Mouse (Mus musculus) forebrain, embryonic 10.5 days (tissue): Measurements from ENCODE around the gene Uimc1. TPM values are rescaled to one million over a fixed set of nuclear protein-coding genes. Genes with fewer than 3 reads are reported as not detected.
A peak's percentile ranks its signal among the peaks of the same experiment; 100 is the strongest.

Experiments used
- DNase-seq: peaks from one replicate; pipeline ENCODE4 v3.0.0-alpha.2; 2017; ENCODE audit warnings: low spot score; ENCODE audit errors: extremely low spot score
- H3K27ac ChIP-seq: fragments of 300-500 bp; sonication (generic); 2 replicates; pipeline ENCODE4 v1.5.1; 2016; ENCODE audit warnings: mild to moderate bottlenecking
- H3K27me3 ChIP-seq: fragments of 300-500 bp; sonication (generic); 2 replicates; pipeline ENCODE4 v1.6.1; 2016; ENCODE audit warnings: mild to moderate bottlenecking; ENCODE audit not compliant: poor library complexity, severe bottlenecking
- H3K36me3 ChIP-seq: fragments of 300-500 bp; sonication (generic); replicated peaks from 2 replicates; pipeline ENCODE4 v1.6.1; 2016; ENCODE audit warnings: mild to moderate bottlenecking, moderate library complexity
- H3K4me1 ChIP-seq: fragments of 300-500 bp; sonication (generic); 2 replicates; pipeline ENCODE4 v1.6.1; 2016
- H3K4me3 ChIP-seq: fragments of 300-500 bp; sonication (generic); 2 replicates; pipeline ENCODE4 v1.5.1; 2016; ENCODE audit warnings: mild to moderate bottlenecking, moderate library complexity
- H3K9me3 ChIP-seq: fragments of 300-500 bp; sonication (generic); 2 replicates; pipeline ENCODE4 v1.6.1; 2016; ENCODE audit warnings: mild to moderate bottlenecking, moderate library complexity
- WGBS: fragments of 180-500 bp; shearing (Covaris S2); methylation state at CpG from one replicate; pipeline ENCODE4 v1.1.7; 2016; 5-methylcytosine and 5-hydroxymethylcytosine counted together
- polyA plus RNA-seq: library from polyadenylated mRNA; unstranded; fragments of >200 nt; fragmentation: Nextera tagmentation; extraction: Ambion mirVana; gene quantifications from 2 replicates; pipeline ENCODE4 v1.2.1, GENCODE M21; 2016

The Uimc1 gene
- polyA plus RNA-seq, 1 experiment from 2014 or later = 23.4 TPM

DNA sequence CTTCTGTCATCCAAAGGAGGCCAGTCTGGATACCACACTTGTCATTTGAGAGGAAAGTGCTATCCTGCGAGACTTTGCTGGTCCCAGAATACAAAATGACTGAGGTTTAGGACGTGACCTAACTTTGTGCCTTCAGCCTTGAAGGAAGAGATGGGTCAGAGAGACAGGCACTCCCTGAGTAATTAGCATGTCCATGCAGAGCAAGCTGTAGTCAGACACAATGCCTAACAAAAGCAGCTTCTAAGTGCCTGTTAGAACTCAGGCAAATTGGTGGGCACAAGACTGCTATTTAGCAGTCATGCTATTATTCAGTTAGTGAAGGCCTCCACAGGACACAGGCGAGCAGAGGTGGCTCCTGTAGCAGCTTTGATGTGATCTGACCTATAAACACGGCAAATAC lies 77.8 kb downstream of the Uimc1 start:
- peaks cover 9% of the 10 kb centered on the region for H3K36me3 ChIP-seq
- WGBS = 67% methylated on average over 4 of the region's 4 CpGs
- H3K4me1 ChIP-seq = peaks cover 18% of the 10 kb centered on the region
- H3K4me3 ChIP-seq = no peak overlapping the region
- no peak overlapping the region for H3K27ac ChIP-seq
- DNase-seq = no peak
- H3K9me3 ChIP-seq = no peaks in the 10 kb centered on the region; the same call in 1 of the 2 replicates
- H3K27me3 ChIP-seq = no peaks in the 10 kb centered on the region

DNA sequence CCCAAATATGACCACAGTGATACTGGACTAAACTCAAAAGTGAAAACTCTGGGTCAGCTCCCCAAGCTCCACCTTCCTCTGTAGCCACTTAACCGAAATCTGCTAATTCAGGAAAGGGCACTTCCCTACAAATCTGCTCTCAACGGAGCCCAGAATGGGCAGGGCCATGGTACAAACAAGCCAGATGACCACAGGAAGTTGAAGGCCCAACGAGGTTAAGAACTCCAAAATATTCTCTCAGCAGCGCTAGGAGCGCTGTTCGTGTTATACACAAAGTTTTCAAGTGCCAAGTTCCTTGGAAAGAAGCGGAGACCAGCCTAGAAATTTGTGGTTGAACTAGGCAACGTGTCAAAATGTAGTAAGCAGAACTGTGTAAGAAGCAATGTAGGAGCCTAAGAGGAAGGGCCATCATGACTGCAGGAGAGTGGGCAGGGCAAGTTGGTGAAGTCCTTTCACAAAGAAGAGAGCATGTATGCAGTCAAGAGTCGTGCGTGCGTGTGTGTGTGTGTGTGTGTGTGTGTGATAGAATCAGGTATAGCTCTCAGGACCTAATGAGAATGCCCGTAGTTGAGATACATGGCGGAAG lies 78.8 kb downstream of the Uimc1 start, which contains the start of gene Hk3:
Hk3 (minus strand) TSS at position 192 of the 586 bp plus-strand sequence.
- H3K4me3 ChIP-seq = no peak within 1 kb of the TSS
- no peak within 1 kb of the TSS for H3K27ac ChIP-seq
- WGBS = 92% methylated on average over 13 of the region's 13 CpGs
- peaks cover 8% of the 10 kb centered on the region for H3K36me3 ChIP-seq
- no peak for DNase-seq
- no peaks in the 10 kb centered on the region for H3K27me3 ChIP-seq
- no peaks in the 10 kb centered on the region; the same call in 1 of the 2 replicates for H3K9me3 ChIP-seq
- H3K4me1 ChIP-seq = peaks cover 24% of the 10 kb centered on the region

DNA sequence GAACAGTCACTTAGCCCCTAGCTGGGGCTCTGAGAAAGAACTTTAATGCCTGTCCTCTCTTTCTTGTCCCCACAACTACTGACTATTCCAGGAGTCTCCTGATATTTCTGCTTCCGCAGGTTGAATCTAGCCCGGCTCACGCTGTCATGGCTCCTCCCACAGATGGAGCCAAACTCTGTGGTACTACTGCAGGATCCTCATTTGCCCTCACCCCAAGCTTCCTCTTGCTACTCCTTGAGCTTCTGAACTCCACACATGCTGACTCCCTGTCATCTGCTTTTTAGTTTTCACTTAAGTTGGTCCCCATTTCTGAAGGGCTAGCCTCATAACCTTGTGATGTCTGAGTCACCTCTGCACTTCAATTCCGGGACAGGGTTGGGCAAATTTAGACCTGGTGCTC lies 80.0 kb downstream of the Uimc1 start:
- H3K9me3 ChIP-seq = no peaks in the 10 kb centered on the region
- no peaks in the 10 kb centered on the region for H3K36me3 ChIP-seq
- H3K4me1 ChIP-seq = peaks cover 28% of the 10 kb centered on the region
- DNase-seq = no peak
- peaks cover 3% of the 10 kb centered on the region for H3K27me3 ChIP-seq
- 90% methylated on average over 4 of the region's 4 CpGs for WGBS
- H3K27ac ChIP-seq = no peak overlapping the region
- H3K4me3 ChIP-seq = no peak overlapping the region

DNA sequence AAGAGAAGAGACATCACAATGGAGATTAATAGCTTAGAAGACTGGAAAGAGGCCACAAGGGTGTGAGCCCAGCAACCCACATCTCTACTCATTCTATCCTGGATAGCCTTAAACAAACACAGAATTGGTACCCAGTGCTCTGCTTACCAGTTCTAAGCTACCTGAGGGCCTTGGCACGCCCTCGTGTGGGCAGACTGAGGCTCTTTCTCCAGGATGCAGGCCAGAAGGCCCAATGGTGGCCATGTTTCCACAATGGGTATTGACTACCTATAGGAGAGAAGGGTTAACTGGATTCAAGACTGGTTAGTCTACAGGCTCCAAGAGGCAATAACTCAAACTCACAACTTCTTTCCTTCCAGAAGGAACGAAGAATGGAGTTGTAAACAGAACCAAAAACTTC lies 80.9 kb downstream of the Uimc1 start:
- H3K4me3 ChIP-seq = no peak overlapping the region
- H3K27me3 ChIP-seq = peaks cover 12% of the 10 kb centered on the region
- H3K36me3 ChIP-seq = no peaks in the 10 kb centered on the region
- no peaks in the 10 kb centered on the region for H3K9me3 ChIP-seq
- no peak for DNase-seq
- no peak overlapping the region for H3K27ac ChIP-seq
- peaks cover 37% of the 10 kb centered on the region for H3K4me1 ChIP-seq
- 58% methylated on average over 3 of the region's 3 CpGs for WGBS

DNA sequence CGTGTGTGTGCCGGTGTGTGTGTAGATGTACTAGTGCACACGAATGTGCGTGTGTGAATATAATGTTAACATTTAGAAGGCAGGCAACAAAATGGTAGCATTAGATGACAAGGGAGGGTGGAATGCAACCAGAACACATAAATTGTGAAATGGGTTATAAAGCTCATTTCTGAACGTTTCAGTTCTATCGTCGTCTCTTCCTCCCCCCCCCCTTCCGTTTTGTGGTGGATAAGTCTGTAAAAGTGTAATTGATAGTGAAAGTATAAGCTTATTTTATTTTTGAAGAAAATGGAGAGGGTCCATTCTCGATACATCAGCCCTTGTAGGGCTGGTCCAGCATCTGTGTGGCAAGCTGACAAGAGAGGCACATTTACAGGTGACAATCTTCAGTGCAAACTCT lies 81.4 kb downstream of the Uimc1 start:
- WGBS = 91% methylated on average over 9 of the region's 9 CpGs
- H3K27me3 ChIP-seq = peaks cover 14% of the 10 kb centered on the region
- H3K4me3 ChIP-seq = no peak overlapping the region
- no peaks in the 10 kb centered on the region for H3K9me3 ChIP-seq
- no peak overlapping the region for H3K27ac ChIP-seq
- no peaks in the 10 kb centered on the region for H3K36me3 ChIP-seq
- peaks cover 42% of the 10 kb centered on the region for H3K4me1 ChIP-seq
- DNase-seq = no peak

DNA sequence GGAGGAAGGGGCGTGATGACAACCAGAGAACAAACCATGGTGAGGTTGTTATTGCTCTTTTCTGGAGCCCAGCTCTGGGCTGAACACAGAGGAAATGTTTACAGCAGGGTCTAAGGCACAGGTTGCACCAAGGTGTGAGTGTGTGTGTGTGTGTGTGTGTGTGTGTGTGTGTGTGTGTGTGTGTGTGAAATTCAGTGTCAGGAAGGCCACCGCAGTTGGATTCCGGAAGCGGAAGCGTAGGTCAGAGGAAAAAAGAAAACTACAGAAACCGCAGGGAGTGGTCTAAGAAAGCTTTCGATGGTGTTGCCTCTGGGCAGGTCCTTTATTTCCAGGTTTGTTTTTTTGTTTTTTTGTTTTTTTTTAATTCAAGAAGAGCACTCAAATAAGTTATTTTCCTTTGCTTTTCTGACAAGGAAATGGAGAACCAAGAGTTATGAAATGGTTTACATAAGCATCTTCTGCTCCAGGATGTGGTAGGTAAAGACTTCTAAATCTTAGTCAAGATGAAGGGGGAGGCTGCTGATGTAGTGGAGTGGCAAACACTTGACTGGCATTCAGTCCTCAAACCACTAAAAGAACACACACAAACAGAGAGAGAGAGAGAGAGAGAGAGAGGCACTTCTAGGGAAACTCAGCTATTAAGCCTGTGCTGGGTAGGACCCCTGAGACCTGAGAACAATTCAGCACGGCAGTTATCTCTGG lies 82.1 kb downstream of the Uimc1 start:
- no peaks in the 10 kb centered on the region for H3K36me3 ChIP-seq
- no peak overlapping the region for H3K4me3 ChIP-seq
- DNase-seq = no peak
- peaks cover 20% of the 10 kb centered on the region for H3K27me3 ChIP-seq
- H3K9me3 ChIP-seq = no peaks in the 10 kb centered on the region
- H3K27ac ChIP-seq = no peak overlapping the region
- peaks cover 47% of the 10 kb centered on the region for H3K4me1 ChIP-seq
- WGBS = 90% methylated on average over 8 of the region's 8 CpGs

DNA sequence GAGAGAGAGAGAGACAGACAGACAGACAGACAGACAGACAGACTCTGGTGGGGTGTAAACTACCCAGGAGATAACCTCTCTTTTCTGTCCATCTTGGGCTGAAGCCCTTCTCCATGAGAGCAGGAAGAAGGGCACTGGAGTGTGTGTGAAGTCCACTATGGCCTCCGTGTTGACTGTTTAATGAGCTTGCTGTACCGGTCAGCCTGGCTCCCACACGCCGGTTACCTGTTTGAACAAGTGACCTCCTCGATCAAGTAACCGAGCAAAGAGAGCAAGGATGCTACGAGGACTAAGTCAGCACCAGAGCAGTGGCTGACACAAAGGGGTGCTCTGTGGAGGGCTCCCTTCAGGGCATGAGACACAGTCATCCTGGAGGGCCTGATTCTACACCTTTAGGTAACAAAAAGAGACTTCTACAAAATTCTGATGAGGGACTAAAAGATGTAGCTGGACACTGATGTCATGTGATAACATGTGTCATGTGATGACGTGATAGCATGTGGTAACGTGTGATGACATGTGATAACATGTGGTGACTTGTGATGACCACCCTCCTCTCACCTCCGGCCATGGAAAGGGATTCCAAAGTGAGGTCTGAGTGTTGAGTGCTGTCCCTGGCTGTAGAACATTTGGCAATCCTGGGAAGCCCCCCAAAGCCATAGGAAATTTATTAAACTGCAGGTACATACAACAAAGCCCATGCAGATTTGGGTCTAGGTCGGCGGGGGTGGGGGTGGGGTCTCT lies 82.8 kb downstream of the Uimc1 start:
- H3K9me3 ChIP-seq = no peaks in the 10 kb centered on the region
- H3K27ac ChIP-seq = no peak overlapping the region
- 92% methylated on average over 12 of the region's 12 CpGs for WGBS
- H3K4me1 ChIP-seq = peaks cover 43% of the 10 kb centered on the region
- H3K4me3 ChIP-seq = no peak overlapping the region
- no peak for DNase-seq
- H3K27me3 ChIP-seq = peaks cover 27% of the 10 kb centered on the region
- H3K36me3 ChIP-seq = no peaks in the 10 kb centered on the region

DNA sequence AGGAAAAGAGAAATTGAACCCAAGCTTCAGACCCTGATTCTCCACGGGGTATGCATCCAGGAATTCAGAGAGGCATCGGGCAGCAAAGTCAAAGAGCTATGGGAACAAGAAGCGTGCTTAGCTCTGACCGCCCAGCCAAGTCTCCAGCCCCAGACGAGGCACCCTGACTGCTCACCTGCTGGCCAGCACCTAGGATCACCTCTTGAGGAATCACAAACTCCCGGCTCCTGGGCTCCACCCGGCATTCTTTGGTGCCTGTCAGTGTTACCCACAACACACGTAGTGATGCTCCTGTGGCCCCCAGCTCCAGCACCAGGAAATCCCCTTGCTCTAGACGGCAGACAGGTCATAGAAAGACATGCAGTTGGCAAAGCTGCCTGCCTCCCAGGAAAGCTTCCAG lies 85.6 kb downstream of the Uimc1 start:
- Histone ChIP-seq H3K27me3 (peaks cover 56% of the 10 kb centered on the region), H3K27ac (peak overlapping the region; percentile 48), H3K36me3 (no peaks in the 10 kb centered on the region), H3K4me3 (no peak overlapping the region), H3K9me3 (no peaks in the 10 kb centered on the region), H3K4me1 (peaks cover 47% of the 10 kb centered on the region)
- no peak for DNase-seq
- WGBS = 68% methylated on average over 9 of the region's 9 CpGs

DNA sequence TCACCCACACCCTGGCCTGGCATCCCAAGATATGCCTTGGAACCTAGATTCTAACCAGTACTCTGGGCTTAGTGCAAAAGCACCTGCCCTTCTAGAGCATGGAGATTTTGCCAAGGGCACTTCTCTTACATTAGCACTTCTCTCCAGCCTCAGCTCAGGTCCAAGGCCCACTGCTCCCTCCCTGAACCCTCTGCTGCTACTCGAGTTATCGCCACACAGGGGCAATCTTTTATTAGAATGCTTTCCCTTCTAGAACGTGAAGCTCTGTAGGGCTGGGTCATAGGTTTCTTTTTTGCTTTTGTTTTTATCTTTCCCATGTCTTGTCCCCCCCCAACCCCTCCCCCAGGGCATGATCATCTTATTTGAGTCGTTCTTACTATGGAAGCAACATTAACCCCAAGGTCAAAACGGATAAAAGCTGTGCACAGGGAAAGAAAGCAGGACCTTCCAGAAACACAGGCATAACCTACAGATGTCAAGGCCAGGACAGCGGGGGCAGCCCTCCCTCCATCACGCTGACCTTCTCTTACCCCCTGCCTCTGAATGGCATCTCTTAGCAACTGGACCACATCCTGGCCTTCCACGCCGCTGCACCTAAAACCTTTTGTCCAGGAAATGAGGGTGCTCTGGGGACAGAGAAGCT lies 86.3 kb downstream of the Uimc1 start:
- Histone ChIP-seq H3K9me3 (no peaks in the 10 kb centered on the region), H3K27me3 (peaks cover 60% of the 10 kb centered on the region), H3K36me3 (no peaks in the 10 kb centered on the region), H3K4me3 (no peak overlapping the region), H3K4me1 (peaks cover 51% of the 10 kb centered on the region), H3K27ac (peak overlapping the region; percentile 48)
- 24% methylated on average over 9 of the region's 9 CpGs for WGBS
- DNase-seq = no peak

DNA sequence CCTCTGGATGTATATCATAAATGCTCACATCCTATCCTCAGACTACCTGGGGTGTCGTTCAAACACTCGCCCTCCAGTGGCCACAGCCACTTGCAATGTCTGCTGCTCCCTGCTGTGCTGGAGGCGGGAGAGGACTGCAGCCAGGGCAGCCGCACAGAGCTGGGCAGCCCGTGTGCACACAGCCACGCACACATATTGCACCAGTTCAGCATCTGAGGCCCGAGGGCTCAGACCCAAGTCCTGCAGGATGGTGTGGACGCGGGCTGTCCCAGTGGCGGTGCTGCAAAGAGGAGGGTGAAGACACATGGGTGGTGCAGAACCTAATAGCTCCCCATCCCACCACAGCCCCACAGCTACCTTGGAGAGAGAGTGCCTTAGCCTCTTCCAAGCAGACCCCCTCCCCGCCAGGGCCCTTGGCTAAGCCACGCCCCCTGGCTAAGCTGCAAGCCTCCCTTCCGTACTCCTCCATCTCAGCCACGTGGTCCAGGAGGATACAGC lies 88.1 kb downstream of the Uimc1 start:
- 7% methylated on average over 14 of the region's 14 CpGs for WGBS
- H3K9me3 ChIP-seq = no peaks in the 10 kb centered on the region
- H3K27ac ChIP-seq = peak overlapping the region; percentile 57
- H3K4me1 ChIP-seq = peaks cover 62% of the 10 kb centered on the region
- peak overlapping the region; percentile 27 for H3K4me3 ChIP-seq
- H3K27me3 ChIP-seq = peaks cover 65% of the 10 kb centered on the region
- no peak for DNase-seq
- no peaks in the 10 kb centered on the region for H3K36me3 ChIP-seq

DNA sequence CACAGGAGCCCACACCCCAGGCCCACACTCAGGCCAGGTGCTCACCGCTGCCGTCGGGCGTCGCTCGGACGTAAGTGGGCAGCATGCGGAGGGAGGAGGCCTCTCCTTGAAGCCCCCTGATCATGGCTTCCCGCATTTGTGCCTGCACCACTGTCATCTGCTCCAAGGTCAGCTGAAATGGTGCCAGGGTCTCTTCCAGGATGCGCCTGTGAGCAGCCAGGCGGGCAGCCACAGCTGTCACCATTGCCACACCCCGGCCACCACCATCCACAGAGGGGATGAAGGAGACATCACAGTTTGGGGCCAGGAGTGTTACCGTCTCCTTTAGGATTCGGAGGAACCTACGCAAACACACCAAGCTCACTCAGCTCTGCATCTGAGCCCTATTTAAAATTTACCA lies 89.0 kb downstream of the Uimc1 start:
- H3K36me3 ChIP-seq = no peaks in the 10 kb centered on the region
- peaks cover 57% of the 10 kb centered on the region for H3K4me1 ChIP-seq
- H3K27ac ChIP-seq = 0 out of 2 replicates have a peak overlapping the region, but pooled peaks have one; percentile 20
- no peaks in the 10 kb centered on the region for H3K9me3 ChIP-seq
- WGBS = 93% methylated on average over 15 of the region's 15 CpGs
- no peak overlapping the region for H3K4me3 ChIP-seq
- H3K27me3 ChIP-seq = peaks cover 74% of the 10 kb centered on the region
- no peak for DNase-seq

DNA sequence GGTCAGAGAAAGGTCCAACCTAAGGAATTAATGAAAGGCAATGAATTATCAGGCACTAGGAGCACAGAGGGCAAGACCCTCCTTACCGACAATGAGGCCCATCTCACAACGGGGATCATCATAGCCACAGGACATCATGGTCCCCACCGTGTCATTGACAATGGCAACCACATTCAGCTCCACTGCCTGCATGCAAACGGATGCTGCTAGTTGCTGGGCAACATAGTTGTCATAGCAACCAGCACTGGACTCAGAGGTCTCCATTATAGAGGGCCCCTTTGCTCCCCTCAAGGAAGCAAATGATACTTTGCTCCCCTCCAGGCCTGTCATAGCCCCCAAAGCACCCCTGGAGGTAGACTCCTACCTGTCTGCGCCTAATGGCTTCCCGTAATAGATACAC lies 91.5 kb downstream of the Uimc1 start:
- no peak overlapping the region for H3K27ac ChIP-seq
- peaks cover 56% of the 10 kb centered on the region for H3K4me1 ChIP-seq

More for the DNA sequence above, 91.5 kb downstream of the Uimc1 start:
- DNase-seq = peak; percentile 40
- Histone ChIP-seq H3K4me3 (no peak overlapping the region), H3K9me3 (no peaks in the 10 kb centered on the region), H3K36me3 (no peaks in the 10 kb centered on the region), H3K27me3 (peaks cover 85% of the 10 kb centered on the region)
- 48% methylated on average over 6 of the region's 6 CpGs for whole genome bisulfite sequencing
